Mouse (Mus musculus) neutrophil, adult 59 days (primary cell): Measurements from ENCODE around the gene Ankrd23. TPM values are rescaled to one million over a fixed set of nuclear protein-coding genes. Genes with fewer than 3 reads are reported as not detected.

Source experiments
- total RNA-seq, 2 experiments: library from RNA; stranded (reverse); gene quantifications; 1 replicate in 1 of 2; 2 replicates in 1 of 2; pipeline ENCODE4 v1.2.4; 2023

Ankrd23 gene
- 1 to 10 TPM; 3.8 to 6.2 TPM for total RNA-seq

DNA sequence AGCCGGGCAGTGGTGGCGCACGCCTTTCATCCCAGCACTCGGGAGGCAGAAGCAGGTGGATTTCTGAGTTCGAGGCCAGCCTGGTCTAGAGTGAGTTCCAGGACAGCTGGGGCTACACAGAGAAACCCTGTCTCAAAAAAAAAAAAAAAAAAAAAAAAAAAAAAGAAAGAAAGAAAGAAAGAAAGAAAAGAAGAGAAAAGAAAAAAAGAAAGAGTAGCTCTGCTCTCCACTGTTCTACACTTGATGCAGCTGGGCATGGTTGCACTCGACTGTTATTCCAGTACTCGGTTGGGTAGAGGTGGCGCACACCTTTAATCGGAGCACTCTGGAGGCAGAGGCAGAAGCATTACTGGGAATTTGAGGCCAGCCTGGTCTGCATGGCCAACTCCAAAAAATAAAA lies at the start of gene Ankrd23:
TSS of gene Ankrd23 (minus strand) at position 101 of the 400 bp plus-strand sequence.

DNA sequence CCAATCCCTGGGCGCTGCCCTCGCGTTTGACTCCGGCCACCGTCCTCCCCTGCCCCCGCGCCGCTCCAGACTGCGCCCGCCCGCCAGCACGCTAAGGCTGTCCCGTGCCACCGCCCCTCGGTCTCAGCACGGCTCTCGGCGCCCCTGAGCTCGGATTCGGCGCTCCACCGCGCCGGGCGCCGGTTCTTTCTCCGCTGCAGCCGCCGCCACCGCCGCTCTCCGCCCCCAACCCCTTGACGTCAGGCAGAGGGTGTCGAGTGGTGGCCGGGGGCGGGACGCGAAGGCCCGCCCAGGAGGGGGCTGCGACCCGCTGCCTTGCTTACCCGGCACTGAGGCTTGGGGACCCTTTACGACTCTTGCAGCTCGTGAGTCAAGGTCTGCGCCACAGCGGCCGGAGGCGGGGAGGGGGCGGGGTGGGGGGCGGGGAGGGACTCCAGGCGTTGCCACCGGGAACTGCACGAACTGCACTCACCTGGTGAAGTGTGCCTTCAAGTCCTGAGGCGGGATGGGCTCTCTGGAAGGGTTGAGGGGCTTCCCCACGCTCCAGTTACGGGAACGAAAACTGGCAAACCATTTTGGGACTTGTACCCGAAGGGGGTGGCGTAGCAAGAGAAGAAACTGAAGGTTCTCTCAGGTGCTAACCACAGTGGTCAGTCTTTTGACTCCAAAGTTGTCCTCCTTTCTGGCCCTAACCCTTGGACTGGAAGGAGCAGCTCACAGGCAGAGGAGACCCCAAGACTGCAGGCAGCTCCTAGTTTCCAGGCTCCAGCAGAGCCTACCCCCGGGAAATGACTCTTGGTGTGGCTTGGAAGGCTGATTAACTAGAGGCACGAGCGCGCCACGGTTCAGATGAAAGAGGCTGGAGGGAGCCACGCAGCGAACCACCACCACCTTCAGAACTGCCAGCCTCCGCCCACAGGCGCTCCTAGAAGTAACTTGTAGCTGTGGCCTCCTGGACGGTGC lies 21.6 kb upstream of the Ankrd23 start, which contains the start of gene Sema4c:
TSS of gene Sema4c (minus strand) at position 319 of the 963 bp plus-strand sequence.

DNA sequence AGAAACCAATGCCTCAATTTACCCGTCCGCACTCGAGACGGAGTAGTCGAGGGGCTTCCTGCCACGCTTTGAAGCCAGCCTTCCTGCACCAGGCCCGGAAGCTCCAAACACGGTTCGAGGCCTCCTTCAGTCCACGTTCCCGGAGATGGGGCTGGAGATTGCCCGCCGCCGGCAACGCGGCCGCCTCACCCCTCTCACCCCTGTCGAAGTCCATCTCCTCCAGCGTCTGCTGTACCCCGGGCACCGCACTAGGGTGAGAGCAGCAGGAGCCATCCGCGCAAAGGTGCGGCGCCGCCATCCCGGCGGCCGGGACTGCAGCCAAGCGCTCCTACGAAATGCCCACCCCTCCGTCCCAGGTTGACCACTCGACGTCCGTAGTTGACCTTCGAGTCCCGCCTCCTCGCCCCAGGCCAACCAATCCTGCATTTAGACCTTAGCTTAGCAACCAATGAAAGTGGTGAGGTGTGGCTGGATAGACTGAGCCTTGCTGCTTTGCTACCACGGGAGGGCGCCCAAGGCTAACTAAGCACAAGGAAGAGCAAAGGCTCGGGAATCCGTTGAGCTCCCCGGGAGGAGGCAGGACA lies 10.3 kb upstream of the Ankrd23 start, which contains the start of gene Ankrd39:
TSS of gene Ankrd39 (minus strand) at position 558 of the 584 bp plus-strand sequence.

DNA sequence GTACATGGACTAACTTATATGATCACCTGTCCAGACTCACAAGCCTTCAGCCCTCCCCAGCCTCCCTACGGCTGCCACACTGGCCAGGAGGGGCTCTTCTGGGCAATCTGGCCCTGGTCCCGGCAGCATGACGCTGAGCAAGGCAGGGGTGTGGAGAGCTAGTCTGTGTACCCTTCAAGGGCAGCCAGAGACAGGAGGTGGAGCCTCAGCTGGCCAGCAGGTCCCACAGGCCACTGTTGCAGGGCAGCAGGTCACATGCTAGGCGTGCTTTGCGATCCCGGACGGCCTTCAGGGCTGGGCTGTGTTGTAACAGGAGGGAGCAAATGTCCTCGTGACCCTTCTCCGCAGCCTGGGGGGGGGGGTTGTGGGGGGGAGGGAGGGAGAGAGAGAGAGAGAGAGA lies 2.5 kb upstream of the Ankrd23 start, which contains the start of gene Gm42417:
TSS of gene Gm42417 (minus strand) at position 244 of the 400 bp plus-strand sequence.

DNA sequence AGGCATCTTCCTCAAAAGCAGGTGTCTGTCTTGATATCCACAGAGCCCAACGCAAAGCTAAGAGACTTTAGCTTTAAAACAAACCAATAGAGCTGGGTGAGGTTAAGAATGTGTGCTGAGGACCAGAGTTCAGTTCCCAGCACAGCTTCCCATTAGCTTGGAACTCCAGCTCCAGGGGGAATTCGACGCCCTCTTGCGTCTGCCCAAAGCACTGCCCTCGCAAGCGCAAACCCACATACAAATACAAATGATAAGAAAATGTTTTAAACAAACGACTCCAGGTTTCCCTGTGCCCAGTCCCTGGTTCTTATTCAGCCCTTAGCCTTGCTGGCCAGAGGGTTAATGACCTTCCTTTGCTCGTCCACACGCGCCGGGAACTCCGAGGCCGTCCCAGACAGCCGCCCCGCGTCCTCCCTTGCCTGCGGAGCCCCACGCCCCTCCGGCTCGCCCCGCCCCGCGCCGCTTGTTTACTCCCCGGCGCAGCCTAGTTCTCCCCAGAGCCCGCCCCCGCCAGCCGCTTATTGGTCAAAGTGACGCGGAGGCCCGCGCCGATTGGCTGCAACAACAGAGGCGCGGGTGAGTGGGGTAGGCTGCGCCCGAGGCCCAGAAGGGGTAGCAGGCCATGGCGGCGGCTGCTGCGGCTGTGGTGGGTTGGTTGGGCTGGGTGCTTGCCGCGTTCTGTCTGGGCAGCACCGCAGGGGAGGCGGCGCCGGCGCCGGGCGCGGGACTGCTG lies 25.2 kb downstream of the Ankrd23 start, which contains the start of gene Cnnm3:
TSS of gene Cnnm3 (plus strand) at position 579 of the 733 bp plus-strand sequence.

Other genes starting within 250 kb of the Ankrd23 start
- gene Arid5a, start 229.2 kb downstream of the Ankrd23 start, total RNA-seq = 10 to 100 TPM; 81.7 to 83.1 TPM
- gene Kansl3, start 167.7 kb downstream of the Ankrd23 start, total RNA-seq = 10 to 100 TPM; 43.3 to 54.0 TPM
- not detected for gene Fer1l5, start 164.6 kb downstream of the Ankrd23 start, total RNA-seq
- gene Lman2l, start 91.6 kb downstream of the Ankrd23 start, total RNA-seq = 10 to 100 TPM; 37.2 to 48.0 TPM
- gene Cnnm4, start 65.3 kb downstream of the Ankrd23 start, total RNA-seq = 10 to 100 TPM; 27.7 to 28.9 TPM
- 10 to 100 TPM; 23.1 to 28.8 TPM for gene Cnnm3, start 25.0 kb downstream of the Ankrd23 start, total RNA-seq
- not detected for gene Gm42417, start 2.5 kb upstream of the Ankrd23 start, total RNA-seq
- 1 to 10 TPM; 4.2 to 5.1 TPM for gene Ankrd39, start 10.6 kb upstream of the Ankrd23 start, total RNA-seq
- gene Sema4c, start 21.5 kb upstream of the Ankrd23 start, total RNA-seq = 1 to 10 TPM in 1 of 2 experiments, under 1 TPM in 1; 0.73 to 2.0 TPM
- gene Fam178b, start 146.3 kb upstream of the Ankrd23 start, total RNA-seq = not detected
- 100 to 1,000 TPM; 255 to 259 TPM for gene Cox5b, start 154.6 kb upstream of the Ankrd23 start, total RNA-seq
- not detected for gene 4933424G06Rik, start 173.3 kb upstream of the Ankrd23 start, total RNA-seq
- 10 to 100 TPM; 39.0 to 51.3 TPM for gene Actr1b, start 177.5 kb upstream of the Ankrd23 start, total RNA-seq
- gene Zap70, start 224.9 kb upstream of the Ankrd23 start, total RNA-seq = under 1 TPM; 0.49 to 0.80 TPM